Mouse (Mus musculus) spleen, postnatal 36 days (tissue): ENCODE data around the gene Kcne2.

Experiments used
- DNase-seq, 2 experiments: peaks; one replicate each; pipeline ENCODE4 v3.0.0; 2022; ENCODE audit warnings: low spot score in 2 of 2, mixed read lengths in 1 of 2

Gene Kcne2

GRCm38 (mm10) chr16:92309126-92309525 is 16.9 kb downstream of the Kcne2 start:
- no peak for DNase-seq

- DNase-seq = peak in 1 of 2 experiments; percentile 27
These were observed 22.0 kb downstream of the Kcne2 start for GRCm38 (mm10) chr16:92313953-92314741.

- DNase-seq = no peak
These were observed 24.0 kb downstream of the Kcne2 start for GRCm38 (mm10) chr16:92316049-92316738.

GRCm38 (mm10) chr16:92319353-92320109 is 27.3 kb downstream of the Kcne2 start:
- peak; percentile 54 to 63 for DNase-seq

- no peak for DNase-seq
These were observed 28.2 kb downstream of the Kcne2 start for GRCm38 (mm10) chr16:92320361-92320760.

- DNase-seq = no peak
These were observed 29.2 kb downstream of the Kcne2 start, which contains the start of gene Fam243 for GRCm38 (mm10) chr16:92321341-92321740. TSS of gene Fam243 (minus strand) at chr16:92321441.

GRCm38 (mm10) chr16:92324309-92325061 is 32.3 kb downstream of the Kcne2 start:
- DNase-seq = no peak

- DNase-seq = no peak
These were observed 32.8 kb downstream of the Kcne2 start for GRCm38 (mm10) chr16:92325062-92325406.

- no peak for DNase-seq
These were observed 35.7 kb downstream of the Kcne2 start for GRCm38 (mm10) chr16:92327911-92328310.

GRCm38 (mm10) chr16:92330966-92331365 is 38.8 kb downstream of the Kcne2 start:
- no peak for DNase-seq

- no peak for DNase-seq
These were observed 42.4 kb downstream of the Kcne2 start for GRCm38 (mm10) chr16:92334600-92334999.

GRCm38 (mm10) chr16:92336280-92336679 is 44.1 kb downstream of the Kcne2 start:
- peak; percentile 19 to 28 for DNase-seq

GRCm38 (mm10) chr16:92340612-92341511 is 48.7 kb downstream of the Kcne2 start:
- peak; percentile 9 to 29 for DNase-seq

- DNase-seq = no peak
These were observed 53.0 kb downstream of the Kcne2 start for GRCm38 (mm10) chr16:92345177-92345576.

- no peak for DNase-seq
These were observed 54.2 kb downstream of the Kcne2 start for GRCm38 (mm10) chr16:92346297-92346916.
